Mouse (Mus musculus) ovary, postnatal 36 days (tissue): ENCODE results near the gene Umad1.
A peak's percentile ranks its signal among the peaks of the same experiment; 100 is the strongest.
"Not testable (repeated sequence)": the region's sequence is repeated elsewhere in the genome, so short reads cannot be mapped to it uniquely, and the experiment has no call there.

Experiments used
- DNase-seq: peaks from one replicate; pipeline ENCODE4 v3.0.0; 2022; ENCODE audit warnings: low spot score, mixed read lengths

The Umad1 gene

DNA sequence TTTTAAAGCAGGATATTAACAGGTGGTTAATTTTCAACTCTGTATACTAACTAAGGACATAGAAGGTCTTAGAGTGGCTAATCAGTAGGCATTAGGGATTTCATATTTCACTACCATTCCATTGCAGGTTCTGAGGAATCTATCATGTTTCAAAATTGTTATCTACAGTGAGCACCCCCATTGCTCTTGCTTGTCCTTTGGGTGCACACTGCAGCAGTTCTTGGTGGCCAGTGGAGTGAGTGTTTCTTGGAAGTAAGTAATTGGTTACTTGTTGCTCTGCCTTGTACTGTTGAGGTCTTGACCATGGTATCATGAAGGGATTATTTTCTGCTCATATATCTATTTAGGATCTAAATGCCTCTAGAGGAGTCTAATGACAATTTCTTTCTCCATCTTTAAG is 57.1 kb downstream of the Umad1 start:
- DNase-seq: no peak

DNA sequence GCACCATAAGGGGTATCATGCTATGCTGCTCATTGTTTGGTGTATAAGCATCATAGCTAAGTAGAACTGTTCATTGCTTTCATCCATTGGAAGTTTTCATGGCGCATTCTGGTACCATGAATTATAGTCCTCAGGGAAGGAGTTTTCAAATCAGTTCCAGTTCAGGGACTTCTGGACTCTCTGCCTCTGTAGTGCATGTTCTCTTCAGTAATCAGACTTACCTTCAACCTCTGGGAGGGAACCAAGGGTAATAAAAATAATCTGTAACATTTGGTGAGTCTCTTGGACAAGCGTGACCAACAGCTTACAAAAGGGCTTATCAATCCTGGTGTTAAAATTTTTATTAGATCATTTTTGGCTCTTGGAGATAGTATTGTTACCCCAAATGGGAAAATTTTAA is 60.5 kb downstream of the Umad1 start:
- no peak for DNase-seq

DNA sequence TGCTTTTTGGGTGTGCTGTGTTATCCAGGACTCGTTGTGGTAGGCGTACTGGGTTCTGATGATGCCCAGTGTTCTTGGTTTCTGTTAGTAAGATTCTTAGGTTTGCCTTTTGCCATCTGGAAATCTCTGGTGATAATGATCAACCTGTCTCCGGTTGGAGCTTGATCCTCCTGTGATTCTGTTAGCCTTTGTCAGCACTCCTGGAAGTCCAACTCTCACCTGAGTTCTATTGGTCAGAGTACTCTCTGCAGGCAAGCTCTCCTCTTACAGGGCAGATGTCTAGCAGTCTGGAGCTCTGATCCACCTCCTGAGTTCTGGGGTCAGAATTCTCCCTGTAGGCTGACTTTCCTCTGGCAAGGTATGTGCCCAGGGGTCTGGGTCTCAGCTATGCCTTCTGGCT is 72.4 kb downstream of the Umad1 start:
- not testable (repeated sequence) for DNase-seq

DNA sequence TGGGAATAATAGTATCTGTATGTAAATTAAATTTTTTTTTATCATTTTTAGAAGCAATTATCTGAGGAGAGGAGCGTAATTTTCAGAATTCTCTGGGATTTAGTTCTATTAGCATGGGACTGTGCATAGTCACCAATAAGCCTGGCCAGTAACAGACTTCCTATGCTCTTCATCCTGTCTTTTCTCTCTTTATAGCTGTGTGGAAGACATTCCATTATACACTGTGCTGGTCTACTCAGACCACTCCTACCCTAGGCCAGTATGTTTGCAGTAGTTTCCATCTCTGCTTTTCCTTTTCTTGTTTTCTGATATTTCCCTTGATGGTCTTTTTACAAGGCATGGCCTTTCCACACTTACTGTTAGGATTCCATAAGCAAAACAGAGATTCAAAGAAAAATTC is 74.3 kb downstream of the Umad1 start:
- DNase-seq: no peak

DNA sequence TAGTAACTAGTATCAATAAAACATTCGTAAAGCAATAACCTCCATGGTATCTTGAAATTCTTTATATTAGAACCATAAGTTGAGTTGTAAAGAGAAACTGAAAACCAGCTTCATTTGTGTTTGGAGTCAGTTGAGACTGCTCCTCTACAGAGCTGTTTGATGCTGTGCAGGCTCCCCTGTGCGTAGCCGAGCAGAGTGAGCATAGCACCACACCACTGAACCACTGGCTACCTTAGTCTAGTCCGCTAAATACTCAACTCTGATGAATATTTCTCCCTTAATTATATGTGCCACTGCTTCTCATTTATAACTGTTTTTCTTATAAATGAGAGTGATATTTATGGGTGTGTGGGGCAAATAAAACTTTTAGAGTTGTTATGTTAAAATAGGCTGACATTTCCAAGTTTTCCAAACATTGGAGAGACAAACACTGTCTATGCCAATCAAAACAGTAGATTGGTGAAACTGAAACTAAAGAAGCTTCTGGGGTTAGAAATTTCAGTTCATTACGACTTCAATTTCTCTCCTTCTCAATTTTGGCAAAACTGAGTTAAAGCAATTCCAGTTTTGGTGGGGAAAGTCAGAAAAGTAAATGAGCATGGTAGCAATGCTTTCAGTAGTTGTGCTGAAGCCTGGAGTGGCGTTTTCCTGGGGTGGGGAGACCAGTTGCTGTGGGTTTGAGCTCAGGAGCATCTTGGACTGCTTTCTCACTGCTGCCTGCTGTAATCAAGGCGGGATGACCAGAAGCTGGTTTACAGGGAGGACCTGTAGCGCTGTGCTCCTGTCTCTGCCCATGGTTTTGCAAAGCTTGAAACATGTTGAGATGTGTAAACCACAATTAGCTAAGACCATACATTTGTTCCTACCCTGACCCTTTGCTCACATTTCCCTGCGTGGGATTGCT is 77.7 kb downstream of the Umad1 start:
- no peak for DNase-seq

DNA sequence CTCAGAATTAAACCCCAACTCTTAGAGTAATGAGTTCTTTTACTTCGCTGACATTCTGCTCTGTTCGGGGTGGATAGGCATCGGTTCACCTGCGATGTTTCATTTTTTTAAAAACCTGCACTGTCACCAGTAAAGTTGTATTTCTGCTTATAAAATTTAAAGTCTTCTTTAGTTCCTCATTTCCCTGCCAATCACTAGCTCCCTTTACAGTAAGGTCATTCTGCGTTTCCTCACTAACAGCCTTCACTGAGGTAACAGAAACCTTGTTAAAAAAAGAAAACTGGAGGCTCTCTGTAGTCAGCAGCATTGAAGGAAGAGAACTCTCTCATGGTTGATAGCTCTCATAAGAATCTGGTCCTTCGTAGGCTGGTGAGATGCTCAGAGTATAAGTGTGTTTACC is 80.4 kb downstream of the Umad1 start:
- DNase-seq: no peak

DNA sequence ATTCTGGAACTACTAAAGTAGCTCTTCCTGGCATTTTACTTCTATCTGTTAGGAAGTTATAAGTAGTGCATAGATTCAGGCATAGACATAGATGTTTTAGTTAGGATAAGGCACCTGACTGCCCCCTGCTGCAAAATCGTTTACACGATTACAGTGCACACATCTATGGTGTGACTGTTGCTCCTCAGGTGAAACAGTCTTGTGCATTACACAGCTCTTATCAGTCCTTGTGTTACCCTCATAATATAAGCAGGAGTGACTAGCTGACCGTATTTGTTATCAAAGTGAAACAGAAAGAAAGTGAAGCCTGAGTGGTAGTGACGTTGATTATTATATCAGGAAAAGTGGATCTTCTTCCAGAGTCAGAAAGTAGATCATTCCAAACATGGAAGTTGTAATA is 84.2 kb downstream of the Umad1 start:
- DNase-seq: no peak

DNA sequence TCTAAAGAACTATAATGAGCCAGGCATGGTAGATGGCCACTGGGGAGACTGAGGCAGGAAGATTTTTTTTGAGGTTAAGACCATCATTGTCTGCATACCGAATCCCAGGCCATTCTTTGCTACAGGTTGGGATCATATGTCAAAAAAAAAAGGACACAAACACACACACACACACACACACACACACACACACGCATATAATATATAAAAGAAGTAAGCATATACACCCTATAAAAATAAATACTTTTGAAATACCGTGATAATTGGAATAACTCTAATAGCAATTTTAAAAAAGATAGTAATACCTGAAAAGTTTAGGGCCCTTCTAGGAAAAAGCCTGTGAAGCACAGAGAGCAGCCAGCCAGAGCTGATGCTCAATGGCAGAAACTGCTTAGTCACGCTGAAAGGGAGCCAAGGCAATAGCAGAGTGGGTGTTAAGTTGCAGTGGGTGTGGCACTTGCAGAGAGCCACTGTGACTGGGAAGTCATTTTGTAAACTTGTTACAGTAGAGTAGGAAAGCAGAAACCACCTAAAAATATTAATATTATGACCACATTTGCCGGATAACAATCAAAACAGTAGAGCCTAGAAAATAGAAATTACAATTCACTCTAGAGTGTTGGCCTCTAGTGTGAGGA is 86.2 kb downstream of the Umad1 start:
- peak; percentile 8 for DNase-seq

DNA sequence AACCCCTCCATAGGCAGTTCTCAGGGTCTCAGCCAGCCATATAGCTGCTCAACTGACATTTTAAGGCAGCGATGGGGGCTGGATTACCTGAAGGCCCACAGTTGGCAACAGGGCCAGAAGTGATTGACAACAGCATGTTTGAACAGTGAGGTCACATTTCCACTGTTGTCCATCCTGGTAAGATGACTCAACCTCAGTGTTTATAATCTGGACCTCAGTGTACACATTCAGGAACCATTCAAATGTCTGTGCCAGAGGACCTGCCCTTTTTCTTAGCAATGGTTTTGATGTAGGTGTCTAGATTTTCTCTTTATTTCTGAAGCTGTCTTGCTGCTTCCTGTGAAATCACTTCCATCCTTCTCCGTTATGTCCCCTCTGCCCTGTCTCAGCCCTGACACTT is 88.1 kb downstream of the Umad1 start:
- no peak for DNase-seq

DNA sequence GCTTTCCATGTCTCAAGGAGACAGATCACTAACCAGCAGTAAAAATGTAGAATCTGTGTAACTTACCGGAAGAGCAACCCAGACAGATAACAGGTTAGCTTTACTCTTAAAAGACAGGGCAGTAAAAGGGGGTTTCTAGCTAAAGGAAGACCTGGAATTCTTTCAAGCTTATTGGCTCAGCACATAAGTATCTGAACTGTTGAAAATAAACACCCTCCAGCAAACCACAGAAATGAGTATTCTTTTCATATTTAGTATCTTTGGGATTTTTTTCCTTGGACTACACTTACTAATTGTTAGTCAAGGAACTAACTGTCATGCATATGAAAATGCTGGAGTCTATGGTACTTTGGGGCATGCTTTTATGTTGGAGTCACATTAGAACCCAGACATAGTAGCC is 89.3 kb downstream of the Umad1 start:
- no peak for DNase-seq

DNA sequence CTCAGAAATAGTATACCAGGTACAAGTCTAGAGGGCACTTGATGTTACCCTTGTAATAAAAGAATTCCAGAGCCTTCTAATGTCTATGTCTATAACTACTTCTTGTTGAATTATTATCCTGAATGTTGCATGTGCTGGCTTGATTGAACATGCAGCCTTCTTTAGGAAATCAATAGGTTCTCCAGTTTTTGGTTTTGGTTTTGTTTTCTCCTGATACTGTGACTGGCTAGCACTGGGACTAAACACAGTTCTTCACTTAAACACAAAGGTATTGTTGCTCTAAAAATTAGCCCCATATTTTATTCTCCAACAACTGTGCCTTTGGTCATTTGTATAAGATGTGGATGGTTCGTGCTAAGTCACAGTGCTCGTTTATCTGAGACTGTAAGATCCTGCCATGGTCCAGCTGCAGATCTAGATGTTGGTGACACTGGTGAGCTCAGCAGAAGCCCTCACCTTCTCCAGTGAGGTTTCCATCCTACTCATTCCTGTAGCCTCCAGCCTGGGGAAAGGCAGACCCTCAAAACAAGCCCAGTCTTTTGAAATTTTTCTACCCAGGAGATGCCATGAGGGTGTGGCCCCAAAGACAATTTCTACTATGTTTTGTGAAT is 90.1 kb downstream of the Umad1 start:
- DNase-seq: no peak

DNA sequence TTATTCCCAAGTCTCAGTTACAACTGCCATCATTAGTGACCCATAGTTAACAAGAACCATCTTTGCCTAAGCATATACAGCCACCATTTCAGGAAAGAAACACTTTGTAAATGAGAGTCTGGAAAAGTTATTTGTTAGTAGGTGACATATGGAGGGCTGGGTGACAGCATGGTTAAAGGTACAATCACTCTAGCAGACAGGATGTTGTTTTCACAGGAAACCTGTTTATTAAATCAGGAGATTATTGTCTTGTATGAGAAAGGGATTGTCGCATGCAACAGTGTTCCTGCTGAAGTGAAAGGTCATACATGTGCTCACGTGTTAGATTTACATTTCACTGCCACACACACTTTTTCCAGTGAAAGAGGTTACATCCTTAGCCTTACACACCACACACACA is 92.4 kb downstream of the Umad1 start:
- DNase-seq: no peak

DNA sequence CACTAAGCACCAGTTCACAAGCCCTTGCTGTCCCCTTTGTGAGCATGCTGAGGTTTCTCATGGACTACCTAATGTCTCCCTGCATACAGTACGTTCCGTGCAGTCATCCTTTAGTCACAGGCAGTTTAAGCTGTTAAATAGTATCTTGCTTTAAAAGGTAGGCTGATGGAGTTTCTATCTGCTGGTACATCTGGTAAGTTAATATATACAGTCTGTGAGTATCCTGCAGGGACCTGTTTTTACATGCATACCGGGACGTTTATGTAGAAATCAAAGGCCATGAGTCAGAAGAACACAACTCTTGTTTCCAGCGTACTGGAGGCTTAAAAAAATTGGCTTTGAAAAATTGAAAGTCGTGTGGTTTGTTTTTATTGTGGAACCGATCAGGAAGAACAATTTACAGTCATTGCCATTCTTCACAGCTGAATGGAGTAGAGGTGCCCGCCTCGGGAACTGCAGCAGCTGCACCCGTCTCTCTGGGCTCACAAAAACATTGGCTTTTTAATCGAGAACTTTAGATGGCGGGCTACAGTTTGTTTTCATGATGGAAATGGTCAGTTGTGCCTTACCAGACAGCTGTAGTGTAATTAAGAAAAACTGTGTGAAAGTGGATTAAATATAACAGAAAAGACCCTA is 93.6 kb downstream of the Umad1 start:
- DNase-seq: no peak

DNA sequence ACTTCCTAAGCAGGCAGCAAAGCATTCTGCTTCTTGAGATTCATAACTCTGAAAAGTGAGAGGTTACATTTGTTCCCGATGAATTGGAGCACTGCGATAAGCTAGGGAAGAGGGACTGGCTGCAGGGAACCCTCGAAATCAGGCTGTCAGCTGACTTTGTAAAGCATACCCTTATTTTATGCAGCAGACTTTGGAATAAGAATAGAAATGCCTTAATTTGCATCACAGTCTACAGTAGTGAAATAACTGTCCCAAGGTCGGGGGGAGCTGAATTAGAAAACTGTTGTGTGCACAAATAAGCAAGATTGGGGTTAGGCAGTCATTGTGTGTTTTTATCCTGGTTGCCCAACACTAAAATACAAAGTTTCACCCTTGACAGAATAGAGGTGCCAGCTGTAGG is 94.4 kb downstream of the Umad1 start:
- no peak for DNase-seq

DNA sequence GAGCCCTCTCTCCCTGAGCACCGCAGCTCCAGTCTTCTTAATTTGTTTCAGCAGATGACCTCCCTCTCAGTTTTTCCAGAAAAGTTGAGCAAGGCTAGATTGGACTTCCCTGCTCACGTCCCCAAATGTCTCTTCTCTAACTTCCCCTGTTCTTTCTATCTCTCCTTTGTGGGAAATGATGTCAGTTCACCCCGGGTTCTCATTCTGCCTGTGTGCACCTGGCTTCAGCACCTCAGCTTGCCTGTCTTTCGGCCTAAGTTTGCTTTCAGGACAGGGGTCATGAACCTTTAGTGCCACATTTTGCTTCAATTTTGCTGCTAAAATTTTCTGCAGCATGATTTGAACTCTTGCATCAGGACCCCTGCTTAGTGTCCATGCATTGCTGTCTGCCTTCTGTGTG is 95.8 kb downstream of the Umad1 start:
- DNase-seq: no peak

DNA sequence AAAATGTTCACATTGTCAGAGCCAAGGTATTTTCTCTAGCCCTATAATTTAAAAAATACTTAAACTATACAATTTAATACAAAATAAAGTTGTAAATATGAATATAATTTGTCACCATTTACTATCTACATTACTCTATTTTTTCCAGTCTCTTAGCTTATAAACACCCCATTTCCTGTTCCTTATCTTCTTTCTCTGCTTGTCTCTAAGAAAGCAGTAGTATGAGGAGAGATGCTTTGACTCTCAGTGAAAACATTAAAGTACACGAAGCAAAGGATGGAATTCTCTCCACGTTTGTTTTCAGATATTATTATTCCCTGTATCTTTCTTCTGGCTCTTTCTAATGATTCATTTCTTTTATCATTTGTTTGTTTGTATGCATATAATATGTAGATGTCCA is 99.1 kb downstream of the Umad1 start:
- DNase-seq: no peak

DNA sequence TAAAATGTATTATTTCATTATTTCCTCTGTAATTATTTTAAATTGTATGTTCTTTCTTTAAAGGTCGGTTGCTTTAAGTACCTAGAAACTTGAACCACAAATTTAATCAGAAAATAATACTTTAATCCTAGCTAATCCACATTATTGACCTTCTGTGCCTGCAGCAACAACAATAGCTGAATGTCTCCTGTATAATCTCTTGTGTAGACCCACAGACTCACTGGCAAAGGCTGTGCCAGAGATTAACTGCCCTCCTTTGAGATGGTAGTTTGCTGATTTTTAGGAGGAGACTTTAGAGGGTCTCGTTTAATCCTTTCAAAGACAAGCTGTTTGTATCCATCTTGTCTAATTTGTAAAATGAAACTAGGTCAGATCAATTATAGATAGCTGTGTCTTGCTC is 99.7 kb downstream of the Umad1 start:
- no peak for DNase-seq

DNA sequence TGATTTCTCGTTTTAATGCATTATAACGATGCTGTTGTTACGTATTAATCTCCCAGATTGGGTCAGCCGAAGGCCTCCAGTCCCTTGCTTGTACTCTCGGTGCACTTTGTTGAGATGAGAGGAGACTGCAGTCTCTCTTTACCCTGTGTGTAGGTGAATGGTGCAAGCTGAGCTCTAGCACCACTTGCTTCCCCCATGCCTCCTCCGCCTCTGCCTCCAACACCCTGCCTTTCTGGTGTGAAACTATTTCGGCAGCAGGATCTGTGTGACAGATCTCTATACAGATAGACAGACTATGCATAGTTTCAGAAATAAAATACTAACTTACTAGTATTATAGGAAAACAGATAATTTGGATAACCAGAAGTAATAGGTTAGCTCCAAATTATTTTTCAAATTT is 101.7 kb downstream of the Umad1 start:
- DNase-seq: no peak

DNA sequence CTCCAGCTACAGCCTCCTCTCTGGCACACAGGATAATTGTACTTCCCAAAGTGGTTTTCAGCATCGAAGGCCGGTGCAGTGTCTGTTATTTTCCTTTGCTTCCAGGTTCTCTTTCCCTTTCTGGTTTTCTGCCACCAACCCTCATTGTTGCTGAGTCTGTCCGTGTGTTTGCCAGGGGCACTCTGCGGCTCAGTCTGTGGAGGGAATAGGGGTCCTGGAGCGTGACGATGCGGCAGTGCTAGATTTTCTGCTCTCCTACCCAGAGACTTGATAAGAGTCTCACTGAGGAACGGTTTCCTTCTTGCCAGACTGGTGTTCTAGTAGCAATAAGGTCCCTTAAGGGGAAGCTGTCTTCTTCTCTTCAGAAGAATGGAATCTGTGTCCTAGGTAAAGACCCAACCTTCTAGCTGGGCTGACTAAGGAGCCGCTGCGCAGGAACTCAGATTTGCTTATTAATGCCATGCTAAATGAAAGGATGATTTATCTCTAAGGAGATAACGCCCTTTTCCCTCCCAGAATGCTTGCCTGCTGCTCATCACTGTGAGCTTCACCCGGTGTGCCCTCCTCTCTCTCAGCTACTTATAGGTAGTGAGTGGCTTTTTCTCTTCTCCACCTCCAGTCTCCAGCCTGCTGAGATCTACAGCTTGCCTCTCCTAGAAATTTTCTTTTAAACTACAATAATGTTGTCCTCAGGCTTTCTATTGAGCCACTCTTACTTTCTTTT is 105.1 kb downstream of the Umad1 start:
- no peak for DNase-seq

DNA sequence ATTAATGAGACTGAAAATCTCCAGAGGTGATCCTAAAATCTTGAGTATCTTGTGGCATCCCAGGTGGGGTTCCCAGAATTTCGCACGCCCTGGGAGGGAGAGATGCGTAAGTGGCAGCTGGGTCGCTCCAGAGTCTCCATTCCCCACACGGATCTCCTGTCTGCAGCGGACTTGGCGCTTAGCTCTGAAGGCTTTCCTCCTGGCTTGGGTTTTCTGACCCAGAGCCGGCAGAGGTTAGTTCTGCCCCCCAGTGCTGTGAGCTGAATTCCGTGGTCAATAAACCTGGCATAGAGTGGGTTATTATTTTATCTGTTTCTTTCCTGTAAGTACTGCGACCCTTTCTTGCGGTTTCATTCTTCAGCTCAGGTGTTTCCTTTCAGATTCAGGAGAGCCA is 105.7 kb downstream of the Umad1 start:
- no peak for DNase-seq

DNA sequence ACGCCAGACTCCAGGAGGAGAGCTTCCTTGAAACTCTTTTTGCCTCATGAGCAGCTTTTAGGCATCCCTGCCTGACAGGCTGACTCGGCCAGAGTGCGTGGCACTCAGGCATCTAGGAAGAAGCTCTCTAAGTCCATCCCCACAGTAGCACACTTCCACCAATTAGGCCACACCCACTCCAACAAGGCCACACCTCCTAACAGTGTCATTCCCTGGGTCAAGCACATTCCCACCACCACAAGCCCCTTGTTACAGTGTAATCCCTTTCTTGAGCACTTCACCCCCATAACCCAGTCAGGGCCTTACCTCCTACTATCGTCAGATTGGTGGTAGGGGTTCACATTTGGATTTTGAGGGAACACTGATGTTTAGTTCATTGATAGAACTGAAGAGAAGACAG is 108.6 kb downstream of the Umad1 start:
- no peak for DNase-seq

DNA sequence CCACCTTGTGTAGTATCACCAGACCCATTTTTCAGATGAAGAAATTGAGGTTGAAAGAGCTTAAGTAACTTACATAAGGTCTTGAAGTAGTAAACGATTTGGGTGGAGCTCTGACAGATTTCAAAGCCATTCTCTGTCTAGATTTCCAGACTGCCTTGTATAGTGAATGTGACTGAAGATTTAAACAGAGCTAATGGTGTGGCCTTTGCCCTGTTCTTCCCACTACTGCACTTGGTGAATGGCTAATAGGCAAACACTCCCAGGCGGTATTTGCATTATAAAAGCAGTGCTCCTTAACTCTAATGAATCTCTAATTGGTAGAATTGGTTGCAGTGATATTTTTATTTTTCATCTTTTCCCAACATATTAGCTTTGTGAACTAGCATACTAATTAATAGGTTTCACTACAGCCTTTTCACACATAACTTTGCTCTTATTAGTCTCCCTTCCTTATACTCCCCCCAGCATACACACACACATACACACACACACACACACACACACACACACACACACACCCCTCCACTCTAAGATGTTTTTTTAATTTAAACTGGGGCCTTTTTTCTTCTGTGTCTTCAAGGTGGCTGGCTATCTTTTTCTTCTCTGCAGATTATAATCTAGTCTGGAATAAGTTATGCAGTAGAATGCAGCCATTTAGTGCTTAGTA is 109.2 kb downstream of the Umad1 start:
- DNase-seq: no peak
